Mouse (Mus musculus) stomach, embryonic 15.5 days (tissue): Measurements from ENCODE around the gene Ly6f. TPM values are rescaled to one million over a fixed set of nuclear protein-coding genes. Genes with fewer than 3 reads are reported as not detected.

Experiments used
- ATAC-seq: fragments of 200-750 bp; cut with Nextera tagmentation; 2 replicates; pipeline ENCODE4 v1.8.0; 2017; ENCODE audit warnings: low read depth, moderate number of reproducible peaks, moderate TSS enrichment; ENCODE audit not compliant: insufficient read depth, low FRiP score
- H3K27ac ChIP-seq: fragments of 300-500 bp; sonication (generic); 2 replicates; pipeline ENCODE4 v1.5.1; 2015; ENCODE audit warnings: mild to moderate bottlenecking, inconsistent platforms
- H3K27me3 ChIP-seq: fragments of 300-500 bp; sonication (generic); replicated peaks from 2 replicates; pipeline ENCODE4 v1.6.1; 2015; ENCODE audit warnings: inconsistent platforms
- H3K36me3 ChIP-seq: fragments of 300-500 bp; sonication (generic); 2 replicates; pipeline ENCODE4 v1.6.1; 2015; ENCODE audit warnings: inconsistent platforms
- H3K4me1 ChIP-seq: fragments of 300-500 bp; sonication (generic); 2 replicates; pipeline ENCODE4 v1.6.1; 2015; ENCODE audit warnings: inconsistent platforms
- H3K4me2 ChIP-seq: fragments of 300-500 bp; sonication (generic); 2 replicates; pipeline ENCODE4 v1.6.1; 2015; ENCODE audit warnings: mild to moderate bottlenecking, inconsistent platforms
- H3K4me3 ChIP-seq: fragments of 300-500 bp; sonication (generic); replicated peaks from 2 replicates; pipeline ENCODE4 v1.5.1; 2015; ENCODE audit warnings: inconsistent platforms
- H3K9ac ChIP-seq: fragments of 300-500 bp; sonication (generic); 2 replicates; pipeline ENCODE4 v1.6.1; 2015; ENCODE audit warnings: inconsistent platforms
- H3K9me3 ChIP-seq: fragments of 300-500 bp; sonication (generic); 2 replicates; pipeline ENCODE4 v1.6.1; 2016; ENCODE audit warnings: inconsistent platforms
- WGBS: fragments of 180-500 bp; shearing (Covaris S2); methylation state at CpG from one replicate; pipeline ENCODE4 v1.1.7; 2015; 5-methylcytosine and 5-hydroxymethylcytosine counted together
- polyA plus RNA-seq: library from polyadenylated mRNA; unstranded; fragments of >200 nt; fragmentation: Nextera tagmentation; extraction: Ambion mirVana; gene quantifications from 2 replicates; pipeline ENCODE4 v1.2.1, GENCODE M21; 2015

Ly6f gene
- 0.17 TPM in 1 of 2 replicates, not detected in the other for polyA plus RNA-seq

- ATAC-seq = no peak
- Histone ChIP-seq H3K4me3 (no peak within 1 kb of the TSS), H3K27me3 (no peaks in the 10 kb centered on the region), H3K4me1 (no peaks in the 10 kb centered on the region), H3K36me3 (no peaks in the 10 kb centered on the region), H3K27ac (no peak within 1 kb of the TSS), H3K9me3 (no peaks in the 10 kb centered on the region), H3K9ac (no peak within 1 kb of the TSS), H3K4me2 (no peak within 1 kb of the TSS)
Observed at GRCm38 (mm10) chr15:75268121-75268520, at the start of gene Ly6f. TSS of gene Ly6f (plus strand) at chr15:75268421.

GRCm38 (mm10) chr15:75221942-75222341 lies 46.3 kb upstream of the Ly6f start:
- no peaks in the 10 kb centered on the region for H3K36me3 ChIP-seq
- no peak overlapping the region for H3K9ac ChIP-seq
- H3K27me3 ChIP-seq = no peaks in the 10 kb centered on the region
- H3K27ac ChIP-seq = no peak overlapping the region
- H3K9me3 ChIP-seq = no peaks in the 10 kb centered on the region
- H3K4me3 ChIP-seq = no peak overlapping the region
- no peak for ATAC-seq
- H3K4me2 ChIP-seq = no peak overlapping the region
- no peaks in the 10 kb centered on the region for H3K4me1 ChIP-seq

- Histone ChIP-seq H3K4me2 (no peak overlapping the region), H3K9me3 (no peaks in the 10 kb centered on the region), H3K9ac (no peak overlapping the region), H3K4me3 (no peak overlapping the region), H3K27me3 (no peaks in the 10 kb centered on the region), H3K36me3 (no peaks in the 10 kb centered on the region), H3K4me1 (no peaks in the 10 kb centered on the region), H3K27ac (no peak overlapping the region)
- no peak for ATAC-seq
- 73% methylated on average over 3 of the region's 3 CpGs for WGBS
Observed at GRCm38 (mm10) chr15:75237736-75238288, 30.4 kb upstream of the Ly6f start.

- Histone ChIP-seq H3K4me1 (no peaks in the 10 kb centered on the region), H3K4me3 (no peak overlapping the region), H3K27me3 (no peaks in the 10 kb centered on the region), H3K36me3 (no peaks in the 10 kb centered on the region), H3K4me2 (no peak overlapping the region), H3K27ac (no peak overlapping the region), H3K9me3 (no peaks in the 10 kb centered on the region), H3K9ac (no peak overlapping the region)
- WGBS = 46% methylated on average over 2 of the region's 2 CpGs
- no peak for ATAC-seq
Observed at GRCm38 (mm10) chr15:75240558-75240957, 27.7 kb upstream of the Ly6f start.

DNA sequence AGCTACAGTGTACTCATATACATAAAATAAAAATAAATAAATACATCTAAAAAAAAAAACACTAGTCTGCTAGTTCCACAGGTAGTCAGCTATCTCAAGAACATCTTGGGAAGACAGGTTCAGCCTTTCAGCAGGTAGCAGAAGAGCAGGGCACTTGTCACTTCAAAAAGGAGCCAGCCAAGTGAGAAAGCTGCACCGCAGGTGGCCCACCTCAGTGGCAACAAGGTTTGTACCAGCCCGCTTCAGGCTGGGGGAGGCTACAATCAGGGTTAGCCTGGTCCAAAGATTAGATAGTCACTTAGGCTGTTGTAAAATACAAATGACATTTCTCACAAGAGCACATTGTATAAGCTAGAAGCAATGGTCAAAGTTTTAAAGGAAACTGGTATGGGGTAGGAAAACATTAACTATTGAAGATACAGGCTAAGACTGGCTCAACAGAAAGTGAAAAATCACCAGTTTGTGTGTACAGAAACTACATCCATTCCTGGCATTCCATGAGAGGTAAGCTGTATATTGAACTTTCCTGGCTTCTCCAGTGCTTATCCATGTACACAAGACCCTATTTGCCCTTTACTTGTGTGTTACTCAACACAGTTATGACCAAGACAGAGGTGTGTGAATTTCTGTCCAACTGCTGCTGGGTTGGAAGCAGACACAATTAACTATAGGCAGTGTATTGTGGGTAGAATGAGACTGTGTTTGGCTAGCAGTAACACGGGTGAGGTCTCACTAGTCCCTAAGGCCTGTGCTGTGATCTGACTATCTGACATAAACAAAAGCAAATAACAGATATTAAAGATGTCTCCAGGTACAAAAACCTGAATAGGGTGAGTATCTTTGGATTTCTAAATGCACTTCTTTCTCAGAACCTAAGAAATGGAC lies 25.2 kb upstream of the Ly6f start:
- ATAC-seq = no peak
- no peaks in the 10 kb centered on the region for H3K4me1 ChIP-seq
- H3K9me3 ChIP-seq = no peaks in the 10 kb centered on the region
- no peaks in the 10 kb centered on the region for H3K27me3 ChIP-seq
- no peak overlapping the region for H3K27ac ChIP-seq
- 67% methylated on average over 3 of the region's 3 CpGs for WGBS
- no peak overlapping the region for H3K4me3 ChIP-seq
- H3K9ac ChIP-seq = no peak overlapping the region
- H3K36me3 ChIP-seq = no peaks in the 10 kb centered on the region
- no peak overlapping the region for H3K4me2 ChIP-seq

- no peak overlapping the region for H3K27ac ChIP-seq
- no peaks in the 10 kb centered on the region for H3K9me3 ChIP-seq
- WGBS = 81% methylated on average over 3 of the region's 3 CpGs
- H3K4me1 ChIP-seq = no peaks in the 10 kb centered on the region
- no peaks in the 10 kb centered on the region for H3K27me3 ChIP-seq
- no peak overlapping the region for H3K4me2 ChIP-seq
- ATAC-seq = no peak
- H3K9ac ChIP-seq = no peak overlapping the region
- no peak overlapping the region for H3K4me3 ChIP-seq
- H3K36me3 ChIP-seq = no peaks in the 10 kb centered on the region
Observed at GRCm38 (mm10) chr15:75254671-75255070, 13.6 kb upstream of the Ly6f start.

- no peaks in the 10 kb centered on the region for H3K27me3 ChIP-seq
- no peak overlapping the region for H3K4me2 ChIP-seq
- H3K36me3 ChIP-seq = no peaks in the 10 kb centered on the region
- H3K9ac ChIP-seq = no peak overlapping the region
- H3K9me3 ChIP-seq = no peaks in the 10 kb centered on the region
- H3K27ac ChIP-seq = no peak overlapping the region
- H3K4me3 ChIP-seq = no peak overlapping the region
- no peak for ATAC-seq
- H3K4me1 ChIP-seq = no peaks in the 10 kb centered on the region
Observed at GRCm38 (mm10) chr15:75265863-75266262, 2.4 kb upstream of the Ly6f start.

DNA sequence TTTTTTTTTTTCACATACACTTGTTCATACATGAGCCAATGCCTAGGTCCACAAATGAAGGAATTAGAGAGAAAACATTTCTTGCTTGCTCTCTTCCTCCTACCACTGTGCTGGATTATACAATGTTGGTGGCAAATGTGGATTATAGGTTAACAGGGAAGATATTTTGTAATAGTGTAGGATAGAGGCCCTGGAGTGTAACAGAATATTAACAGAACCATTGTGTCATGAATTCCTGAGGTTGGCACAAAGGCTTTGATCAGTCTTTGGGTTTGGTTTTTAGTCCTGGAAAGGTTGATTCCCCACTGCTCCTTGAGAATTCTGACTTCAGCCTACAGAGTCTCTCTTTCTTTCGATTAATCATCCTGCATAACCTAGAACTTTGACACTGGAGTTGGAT lies 1.6 kb upstream of the Ly6f start:
- WGBS = 68% methylated on average over 1 of the region's 1 CpGs
- no peaks in the 10 kb centered on the region for H3K27me3 ChIP-seq
- no peaks in the 10 kb centered on the region for H3K36me3 ChIP-seq
- no peak overlapping the region for H3K4me2 ChIP-seq
- H3K9ac ChIP-seq = no peak overlapping the region
- no peaks in the 10 kb centered on the region for H3K4me1 ChIP-seq
- ATAC-seq = no peak
- H3K9me3 ChIP-seq = no peaks in the 10 kb centered on the region
- H3K27ac ChIP-seq = no peak overlapping the region
- H3K4me3 ChIP-seq = no peak overlapping the region

GRCm38 (mm10) chr15:75268916-75269829 lies 952 bp downstream of the Ly6f start:
- no peak for ATAC-seq
- H3K4me3 ChIP-seq = no peak overlapping the region
- no peaks in the 10 kb centered on the region for H3K36me3 ChIP-seq
- no peaks in the 10 kb centered on the region for H3K9me3 ChIP-seq
- no peak overlapping the region for H3K27ac ChIP-seq
- H3K4me2 ChIP-seq = no peak overlapping the region
- 80% methylated on average over 5 of the region's 5 CpGs for WGBS
- no peaks in the 10 kb centered on the region for H3K27me3 ChIP-seq
- no peak overlapping the region for H3K9ac ChIP-seq
- no peaks in the 10 kb centered on the region for H3K4me1 ChIP-seq

GRCm38 (mm10) chr15:75270169-75270568 lies 1.9 kb downstream of the Ly6f start:
- Histone ChIP-seq H3K9ac (no peak overlapping the region), H3K9me3 (no peaks in the 10 kb centered on the region), H3K4me3 (no peak overlapping the region), H3K27me3 (no peaks in the 10 kb centered on the region), H3K4me1 (no peaks in the 10 kb centered on the region), H3K36me3 (no peaks in the 10 kb centered on the region), H3K4me2 (no peak overlapping the region), H3K27ac (no peak overlapping the region)
- ATAC-seq = no peak

DNA sequence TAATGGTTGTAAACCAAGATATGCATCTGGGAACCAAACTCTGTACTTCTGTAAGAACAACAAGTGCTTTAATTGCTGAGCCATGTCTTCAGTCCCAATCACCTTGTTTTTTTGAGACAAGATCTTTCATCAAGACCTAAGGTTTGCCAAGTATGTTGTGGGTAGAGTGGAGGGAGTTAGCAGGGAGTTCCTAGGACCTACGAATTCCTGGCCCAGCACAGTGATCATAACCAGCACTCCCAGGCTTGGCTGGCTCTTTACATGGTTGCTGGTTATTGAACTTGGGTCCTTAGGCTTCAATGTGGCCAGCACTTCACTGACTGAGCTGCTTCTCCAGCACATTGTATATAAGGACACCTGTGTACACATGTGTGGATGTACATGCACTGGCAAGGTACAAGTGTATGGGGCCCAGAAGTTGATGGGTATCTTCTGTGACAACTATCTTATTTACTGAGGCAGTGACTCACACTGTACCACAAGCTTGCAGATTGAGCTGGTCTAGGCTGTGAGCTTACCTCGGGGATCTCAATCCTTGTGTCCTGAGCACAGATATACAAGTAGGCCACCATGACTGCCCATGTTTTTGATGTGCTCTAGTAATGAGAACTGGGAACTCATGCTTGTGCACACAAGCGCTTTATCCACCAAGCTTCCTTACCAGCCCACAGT lies 2.6 kb downstream of the Ly6f start:
- Histone ChIP-seq H3K9me3 (no peaks in the 10 kb centered on the region), H3K4me3 (no peak overlapping the region), H3K9ac (no peak overlapping the region), H3K4me2 (no peak overlapping the region), H3K27ac (no peak overlapping the region), H3K27me3 (no peaks in the 10 kb centered on the region), H3K36me3 (no peaks in the 10 kb centered on the region), H3K4me1 (no peaks in the 10 kb centered on the region)
- no peak for ATAC-seq
- 85% methylated on average over 3 of the region's 3 CpGs for WGBS
